Mouse (Mus musculus) adrenal gland, postnatal 10 days (tissue): ENCODE measurements around the gene Best1. TPM values are rescaled to one million over a fixed set of nuclear protein-coding genes. Genes with fewer than 3 reads are reported as not detected.

Source experiments
- total RNA-seq, 2 experiments: library from RNA; stranded (reverse); gene quantifications; 2 replicates each; pipeline ENCODE4 v1.2.3; 2021

Best1 gene
- total RNA-seq, 2 experiments from 2014 or later, result 0.39 to 0.45 TPM

Other genes starting within 250 kb of the Best1 start
- not detected for gene Scgb2a2, start 154.1 kb downstream of the Best1 start, total RNA-seq
- 10 to 100 TPM; 25.4 to 42.4 TPM for gene Incenp, start 102.1 kb downstream of the Best1 start, total RNA-seq
- 1,000 to 10,000 TPM; 2,032 to 2,040 TPM for gene Fth1, start 21.0 kb downstream of the Best1 start, total RNA-seq
- gene Rab3il1, start within 50 bp of the Best1 start, total RNA-seq, result 10 to 100 TPM in 1 of 2 experiments, 1 to 10 TPM in 1; 10.0 to 15.0 TPM
- 10 to 100 TPM; 11.1 to 14.7 TPM for gene Fads3, start 39.9 kb upstream of the Best1 start, total RNA-seq
- 100 to 1,000 TPM; 344 to 595 TPM for gene Fads2, start 100.1 kb upstream of the Best1 start, total RNA-seq
- 100 to 1,000 TPM; 177 to 270 TPM for gene Fads1, start 181.3 kb upstream of the Best1 start, total RNA-seq
- 100 to 1,000 TPM; 166 to 181 TPM for gene Tmem258, start 202.4 kb upstream of the Best1 start, total RNA-seq
- gene Fen1, start 202.5 kb upstream of the Best1 start, total RNA-seq, result 10 to 100 TPM; 20.7 to 21.9 TPM
- 1 to 10 TPM; 4.9 to 6.4 TPM for gene Myrf, start 239.1 kb upstream of the Best1 start, total RNA-seq